Mouse (Mus musculus) E14TG2a.4 (cell line): Measurements from ENCODE around the gene Pvalb.

Experiments
- H3K27me3 ChIP-seq: 2 replicates; pipeline ENCODE4 v1.6.1; 2014; ENCODE audit warnings: low read length, control low read depth; ENCODE audit not compliant: insufficient read depth
- H3K36me3 ChIP-seq: 2 replicates; pipeline ENCODE4 v1.6.1; 2014; ENCODE audit warnings: low read length, control low read depth; ENCODE audit not compliant: insufficient read depth
- H3K4me1 ChIP-seq: replicated peaks from 2 replicates; pipeline ENCODE4 v1.6.1; 2014; ENCODE audit warnings: low read depth, low read length, control low read depth
- H3K4me3 ChIP-seq: replicated peaks from 2 replicates; pipeline ENCODE4 v1.5.1; 2014; ENCODE audit warnings: mild to moderate bottlenecking, low read length
- H3K9me3 ChIP-seq: 2 replicates; pipeline ENCODE4 v1.6.1; 2014; ENCODE audit warnings: low read length, control low read depth
- CTCF ChIP-seq: conservative IDR thresholded peaks from 2 replicates; pipeline ENCODE4 v1.5.1; 2014; ENCODE audit warnings: low read length
- NANOG ChIP-seq: IDR thresholded peaks from 2 replicates; pipeline ENCODE4 v1.6.1; 2014; ENCODE audit warnings: borderline replicate concordance, low read length, mixed read lengths
- POU5F1 ChIP-seq: IDR thresholded peaks from 2 replicates; pipeline ENCODE4 v1.6.1; 2014; ENCODE audit warnings: low read length, borderline replicate concordance

The Pvalb gene

DNA sequence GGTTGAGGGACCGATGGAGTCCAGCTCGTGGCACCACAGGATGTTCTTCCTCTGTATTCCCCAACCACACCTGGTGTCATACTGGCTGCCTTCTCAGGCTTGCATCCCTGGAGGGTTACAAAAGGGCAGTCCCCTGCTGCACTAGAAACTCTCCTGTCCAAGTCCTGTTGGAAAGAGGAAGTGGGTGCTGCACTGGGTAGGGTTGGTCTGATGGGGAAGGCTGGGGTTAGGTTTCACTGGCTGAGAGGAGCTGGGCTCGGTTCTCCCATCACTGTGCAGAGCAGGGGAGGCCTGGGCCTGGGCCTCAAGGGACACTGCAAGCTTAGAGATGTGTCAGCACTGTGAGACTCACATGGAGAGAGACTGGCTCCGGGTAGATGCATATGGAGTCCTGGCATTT, 4.0 kb upstream of the Pvalb start:
- TF ChIP-seq NANOG (no peak), CTCF (no peak), POU5F1 (no peak)
- Histone ChIP-seq H3K4me3 (no peak overlapping the region), H3K36me3 (no peaks in the 10 kb centered on the region), H3K9me3 (no peaks in the 10 kb centered on the region), H3K4me1 (peaks cover under 1% of the 10 kb centered on the region; the same call in 1 of the 2 replicates), H3K27me3 (peaks cover 20% of the 10 kb centered on the region)

DNA sequence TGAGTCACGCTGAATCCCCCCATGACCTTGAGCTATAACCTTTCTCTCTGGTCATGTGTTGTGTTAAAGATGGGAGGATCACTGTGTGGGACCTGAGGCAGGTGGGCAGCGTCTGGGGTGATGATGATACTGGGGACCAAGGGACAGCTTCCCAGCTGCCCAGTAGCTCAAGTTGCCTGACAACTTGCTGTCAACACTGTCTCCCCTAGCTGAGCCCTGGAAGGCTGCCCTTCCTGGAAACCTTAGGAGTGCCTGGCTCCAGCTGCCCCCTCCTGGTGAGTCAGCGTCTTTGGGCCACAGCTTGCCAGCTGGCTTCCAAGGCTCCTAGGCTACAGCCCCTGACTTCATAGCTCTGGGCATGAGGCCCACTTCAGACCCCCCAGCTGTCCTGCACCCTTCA, 1.0 kb downstream of the Pvalb start:
- Histone ChIP-seq H3K27me3 (peaks cover 61% of the 10 kb centered on the region), H3K4me3 (no peak overlapping the region), H3K9me3 (no peaks in the 10 kb centered on the region), H3K4me1 (peaks cover 20% of the 10 kb centered on the region), H3K36me3 (no peaks in the 10 kb centered on the region)
- TF ChIP-seq POU5F1 = no peak
- no peak for TF ChIP-seq CTCF
- TF ChIP-seq NANOG = no peak

GRCm38 (mm10) chr15:78204053-78204847, 1.9 kb downstream of the Pvalb start:
- Histone ChIP-seq H3K4me1 (peaks cover 20% of the 10 kb centered on the region), H3K27me3 (peaks cover 61% of the 10 kb centered on the region), H3K9me3 (no peaks in the 10 kb centered on the region), H3K4me3 (peak overlapping the region; percentile 77), H3K36me3 (no peaks in the 10 kb centered on the region)
- TF ChIP-seq CTCF (no peak), NANOG (no peak), POU5F1 (no peak)

- no peaks in the 10 kb centered on the region for H3K9me3 ChIP-seq
- H3K4me1 ChIP-seq = peaks cover 15% of the 10 kb centered on the region
- no peaks in the 10 kb centered on the region for H3K36me3 ChIP-seq
- no peak for TF ChIP-seq POU5F1
- TF ChIP-seq NANOG = no peak
- TF ChIP-seq CTCF = no peak
- H3K27me3 ChIP-seq = peaks cover 18% of the 10 kb centered on the region
- H3K4me3 ChIP-seq = no peak overlapping the region
These were observed 10.9 kb downstream of the Pvalb start for GRCm38 (mm10) chr15:78195096-78195880.

DNA sequence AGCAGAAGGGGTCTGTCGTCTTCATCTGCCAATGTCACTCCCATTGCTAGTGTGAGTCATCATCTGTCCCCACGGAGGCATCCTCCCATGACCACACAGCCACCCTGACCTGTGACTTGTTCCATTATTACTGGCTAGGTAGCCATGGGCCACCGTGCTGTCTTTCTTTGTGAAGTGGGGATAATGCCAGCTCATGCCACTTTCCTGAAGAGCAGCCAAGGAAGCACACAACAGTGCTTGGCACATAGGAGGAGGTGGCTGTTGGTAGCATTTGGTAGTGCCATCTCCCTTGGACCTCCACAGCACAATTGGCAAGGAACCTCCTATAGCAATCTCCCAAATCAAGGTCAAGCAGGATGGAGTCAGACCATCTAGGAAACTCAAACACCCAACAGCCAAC, 11.9 kb downstream of the Pvalb start:
- H3K4me3 ChIP-seq = no peak overlapping the region
- H3K27me3 ChIP-seq = peaks cover 21% of the 10 kb centered on the region
- TF ChIP-seq NANOG = no peak
- TF ChIP-seq POU5F1 = no peak
- TF ChIP-seq CTCF = no peak
- peaks cover 21% of the 10 kb centered on the region for H3K4me1 ChIP-seq
- no peaks in the 10 kb centered on the region for H3K9me3 ChIP-seq
- H3K36me3 ChIP-seq = no peaks in the 10 kb centered on the region

DNA sequence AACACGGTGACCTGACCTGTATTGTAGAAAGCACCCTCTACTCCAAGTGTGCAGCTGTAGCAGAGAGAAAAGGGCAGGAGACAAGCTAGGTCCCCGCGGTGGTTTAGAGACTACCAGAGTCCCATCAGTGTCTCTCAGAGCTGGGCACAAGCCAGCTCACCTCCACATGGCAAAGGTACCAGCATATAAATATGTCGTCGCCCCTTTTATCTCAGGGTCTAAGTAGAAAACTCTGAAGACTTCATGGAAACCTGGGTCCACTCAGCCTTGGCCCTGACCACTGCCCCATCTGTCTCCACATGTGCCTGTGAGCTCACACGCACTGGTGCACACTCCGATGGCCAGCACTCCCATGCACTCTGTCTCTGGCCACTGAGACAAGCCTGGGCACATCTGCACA, 16.6 kb downstream of the Pvalb start:
- no peaks in the 10 kb centered on the region for H3K9me3 ChIP-seq
- no peaks in the 10 kb centered on the region for H3K36me3 ChIP-seq
- peaks cover 14% of the 10 kb centered on the region; the same call in 1 of the 2 replicates for H3K4me1 ChIP-seq
- no peak overlapping the region for H3K4me3 ChIP-seq
- peaks cover 16% of the 10 kb centered on the region; the same call in 1 of the 2 replicates for H3K27me3 ChIP-seq
- TF ChIP-seq NANOG (no peak), CTCF (no peak), POU5F1 (no peak)

DNA sequence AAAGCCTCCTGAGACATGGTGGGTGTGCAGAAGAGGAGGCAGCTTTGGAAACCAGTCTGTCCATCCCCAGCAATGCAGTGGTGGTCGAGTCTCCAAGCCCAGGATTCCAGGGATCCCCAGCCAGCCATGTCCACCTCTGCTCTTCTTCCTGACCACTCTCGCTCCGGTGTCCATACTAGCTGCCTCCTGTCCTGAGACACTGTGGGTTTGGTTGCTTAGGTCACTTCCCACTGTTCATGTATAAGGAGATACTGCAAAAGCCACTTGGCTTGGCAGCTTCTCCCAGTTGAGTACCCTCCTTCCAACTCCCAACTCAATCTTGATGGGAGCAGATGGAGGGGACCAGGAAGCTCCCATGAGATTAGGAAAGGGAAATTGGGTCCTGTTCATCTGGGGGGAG, 17.7 kb downstream of the Pvalb start:
- Histone ChIP-seq H3K9me3 (no peaks in the 10 kb centered on the region), H3K4me1 (peaks cover 23% of the 10 kb centered on the region), H3K36me3 (no peaks in the 10 kb centered on the region), H3K4me3 (no peak overlapping the region), H3K27me3 (peaks cover 13% of the 10 kb centered on the region; the same call in 1 of the 2 replicates)
- TF ChIP-seq POU5F1 = no peak
- TF ChIP-seq CTCF = no peak
- no peak for TF ChIP-seq NANOG

GRCm38 (mm10) chr15:78186906-78187305, 19.3 kb downstream of the Pvalb start:
- no peak overlapping the region for H3K4me3 ChIP-seq
- no peak for TF ChIP-seq NANOG
- TF ChIP-seq CTCF = no peak
- TF ChIP-seq POU5F1 = no peak
- H3K4me1 ChIP-seq = peaks cover 31% of the 10 kb centered on the region
- H3K27me3 ChIP-seq = peaks cover 17% of the 10 kb centered on the region; the same call in 1 of the 2 replicates
- no peaks in the 10 kb centered on the region for H3K36me3 ChIP-seq
- no peaks in the 10 kb centered on the region for H3K9me3 ChIP-seq
